Mouse (Mus musculus): ENCODE results near the gene Chst10.

GRCm38 (mm10) chr1:38881366-38881765 is 16.6 kb downstream of the Chst10 start:
- TF ChIP-seq CTCF (IDR thresholded peaks at IDR 0.05; ENCODE audit: borderline replicate concordance, control insufficient read depth, extremely low read depth, insufficient read depth, low read length, poor library complexity) (no peak), POLR2A (IDR thresholded peaks at IDR 0.05; ENCODE audit: control insufficient read depth, extremely low read depth, insufficient read depth, low read length, poor library complexity) (no peak)
